Mouse (Mus musculus) MEL (cell line): ENCODE data around the gene Ptprh. TPM values are rescaled to one million over a fixed set of nuclear protein-coding genes. Genes with fewer than 3 reads are reported as not detected.

ENCODE experiments used
- DNase-seq: peaks from one replicate; pipeline ENCODE4 v3.0.0; 2011; ENCODE audit warnings: low read depth, low spot score
- H3K27ac ChIP-seq: 2 replicates; pipeline ENCODE4 v1.5.1; 2012; ENCODE audit warnings: low read depth, mild to moderate bottlenecking, control low read depth, low read length, moderate library complexity; ENCODE audit not compliant: control insufficient read depth
- H3K27me3 ChIP-seq, 2 experiments: fragments of 150-350 bp in 1 of 2; sonication (generic) in 1 of 2; 2 replicates each; pipeline ENCODE4 v1.6.1; 2012; ENCODE audit warnings: low read length in 2 of 2, mild to moderate bottlenecking in 2 of 2, improper control_type of control experiment in 1 of 2, moderate library complexity in 1 of 2; ENCODE audit not compliant: insufficient read depth in 2 of 2, control insufficient read depth in 1 of 2
- H3K36me3 ChIP-seq, 2 experiments: 2 replicates each; pipeline ENCODE4 v1.6.1; 2012 to 2014; ENCODE audit warnings: low read length in 2 of 2, improper control_type of control experiment in 1 of 2, inconsistent platforms in 1 of 2, mild to moderate bottlenecking in 1 of 2; ENCODE audit not compliant: insufficient read depth in 2 of 2, control insufficient read depth in 1 of 2
- H3K4me1 ChIP-seq, 2 experiments: fragments of 150-350 bp in 1 of 2; sonication (generic) in 1 of 2; 2 replicates each; pipeline ENCODE4 v1.6.1; 2012; ENCODE audit warnings: low read length in 2 of 2, improper control_type of control experiment in 1 of 2, mild to moderate bottlenecking in 1 of 2; ENCODE audit not compliant: insufficient read depth in 2 of 2, control insufficient read depth in 1 of 2
- H3K4me3 ChIP-seq, 2 experiments: fragments of 150-350 bp in 1 of 2; sonication (generic) in 1 of 2; 2 replicates each; pipeline ENCODE4 v1.5.1; 2012; ENCODE audit warnings: low read depth in 2 of 2, low read length in 2 of 2, mild to moderate bottlenecking in 2 of 2, moderate library complexity in 2 of 2, control low read depth in 1 of 2, improper control_type of control experiment in 1 of 2; ENCODE audit not compliant: control insufficient read depth in 1 of 2, insufficient read depth in 1 of 2
- H3K79me2 ChIP-seq: 2 replicates; pipeline ENCODE4 v1.6.1; 2012; ENCODE audit warnings: mild to moderate bottlenecking, low read length, moderate library complexity; ENCODE audit not compliant: control insufficient read depth, poor library complexity, insufficient read depth
- H3K9ac ChIP-seq: 2 replicates; pipeline ENCODE4 v1.6.1; 2012; ENCODE audit warnings: low read depth, mild to moderate bottlenecking, control low read depth, low read length, moderate library complexity; ENCODE audit not compliant: control insufficient read depth, poor library complexity, severe bottlenecking
- H3K9me3 ChIP-seq: fragments of 150-350 bp; sonication (generic); replicated peaks from 2 replicates; pipeline ENCODE4 v1.6.1; 2012; ENCODE audit warnings: mild to moderate bottlenecking, low read length, improper control_type of control experiment, moderate library complexity; ENCODE audit not compliant: insufficient read depth
- BHLHE40 ChIP-seq: IDR thresholded peaks from 2 replicates; pipeline ENCODE4 v1.6.1; 2012; ENCODE audit warnings: low read depth, mild to moderate bottlenecking, inconsistent platforms, low read length, improper control_type of control experiment, borderline replicate concordance
- CHD1 ChIP-seq: IDR thresholded peaks from 2 replicates; pipeline ENCODE4 v1.6.1; 2012; ENCODE audit warnings: low read depth, mild to moderate bottlenecking, inconsistent platforms, low read length, improper control_type of control experiment
- CHD2 ChIP-seq: IDR thresholded peaks from 2 replicates; pipeline ENCODE4 v1.6.1; 2011; ENCODE audit warnings: low read length, improper control_type of control experiment
- CTCF ChIP-seq, 3 experiments: IDR thresholded peaks in 2 of 3; conservative IDR thresholded peaks in 1 of 3; 2 replicates each; pipeline ENCODE4 v1.5.1; 2011 to 2012; ENCODE audit warnings: low read length in 3 of 3, low read depth in 2 of 3, mild to moderate bottlenecking in 2 of 3, improper control_type of control experiment in 1 of 3, inconsistent platforms in 1 of 3, mixed read lengths in 1 of 3, moderate library complexity in 1 of 3; ENCODE audit not compliant: control insufficient read depth in 1 of 3, insufficient read depth in 1 of 3, poor library complexity in 1 of 3, severe bottlenecking in 1 of 3
- ELF1 ChIP-seq: IDR thresholded peaks from 2 replicates; pipeline ENCODE4 v1.6.1; 2014; ENCODE audit warnings: low read depth, mild to moderate bottlenecking, inconsistent platforms, low read length, improper control_type of control experiment, moderate library complexity
- EP300 ChIP-seq, 2 experiments: IDR thresholded peaks; 2 replicates each; pipeline ENCODE4 v1.6.1; 2011; ENCODE audit warnings: improper control_type of control experiment in 2 of 2, low read length in 2 of 2, low read depth in 1 of 2, mild to moderate bottlenecking in 1 of 2
- GABPA ChIP-seq: IDR thresholded peaks from 2 replicates; pipeline ENCODE4 v1.6.1; 2012; ENCODE audit warnings: low read depth, mild to moderate bottlenecking, inconsistent platforms, low read length, improper control_type of control experiment, moderate library complexity
- HCFC1 ChIP-seq: IDR thresholded peaks from 2 replicates; pipeline ENCODE4 v1.6.1; 2012; ENCODE audit warnings: low read depth, mild to moderate bottlenecking, inconsistent platforms, low read length, improper control_type of control experiment, moderate library complexity
- KAT2A ChIP-seq: conservative IDR thresholded peaks from 2 replicates; pipeline ENCODE4 v1.6.1; 2012; ENCODE audit warnings: low read depth, low read length, improper control_type of control experiment, inconsistent platforms
- MAX ChIP-seq: IDR thresholded peaks from 2 replicates; pipeline ENCODE4 v1.6.1; 2011; ENCODE audit warnings: low read length, improper control_type of control experiment
- MEF2A ChIP-seq: IDR thresholded peaks from 2 replicates; pipeline ENCODE4 v1.6.1; 2014; ENCODE audit warnings: low read depth, mild to moderate bottlenecking, inconsistent platforms, low read length, improper control_type of control experiment; ENCODE audit not compliant: poor library complexity, insufficient replicate concordance, severe bottlenecking; ENCODE audit errors: extremely low read depth
- MXI1 ChIP-seq: IDR thresholded peaks from 2 replicates; pipeline ENCODE4 v1.6.1; 2011; ENCODE audit warnings: mild to moderate bottlenecking, low read depth, low read length, improper control_type of control experiment
- MYB ChIP-seq: IDR thresholded peaks from 2 replicates; pipeline ENCODE4 v1.6.1; 2011; ENCODE audit warnings: mild to moderate bottlenecking, low read depth, low read length, improper control_type of control experiment
- MYC ChIP-seq: IDR thresholded peaks from 2 replicates; pipeline ENCODE4 v1.6.1; 2011; ENCODE audit warnings: low read depth, mild to moderate bottlenecking, low read length, improper control_type of control experiment, moderate library complexity
- NRF1 ChIP-seq: IDR thresholded peaks from 2 replicates; pipeline ENCODE4 v1.6.1; 2014; ENCODE audit warnings: low read depth, mild to moderate bottlenecking, inconsistent platforms, low read length, improper control_type of control experiment, moderate library complexity; ENCODE audit not compliant: poor library complexity, insufficient read depth, severe bottlenecking
- POLR2A ChIP-seq, 2 experiments: IDR thresholded peaks; 2 replicates each; pipeline ENCODE4 v1.6.1; 2011 to 2012; ENCODE audit warnings: low read length in 2 of 2, mild to moderate bottlenecking in 2 of 2, control low read depth in 1 of 2, improper control_type of control experiment in 1 of 2, low read depth in 1 of 2, moderate library complexity in 1 of 2; ENCODE audit not compliant: control insufficient read depth in 1 of 2, insufficient read depth in 1 of 2, poor library complexity in 1 of 2
- POLR2AphosphoS2 ChIP-seq: IDR thresholded peaks from 2 replicates; pipeline ENCODE4 v1.6.1; 2011; ENCODE audit warnings: low read length, improper control_type of control experiment
- POLR2AphosphoS5 ChIP-seq: IDR thresholded peaks from 2 replicates; pipeline ENCODE4 v1.6.1; 2012; ENCODE audit warnings: low read depth, borderline replicate concordance, mild to moderate bottlenecking, inconsistent platforms, low read length, moderate library complexity, mixed read lengths
- RCOR1 ChIP-seq: IDR thresholded peaks from 2 replicates; pipeline ENCODE4 v1.6.1; 2012; ENCODE audit warnings: low read depth, mild to moderate bottlenecking, inconsistent platforms, low read length, improper control_type of control experiment
- SIN3A ChIP-seq: IDR thresholded peaks from 2 replicates; pipeline ENCODE4 v1.6.1; 2012; ENCODE audit warnings: low read length, improper control_type of control experiment, inconsistent platforms
- SMC3 ChIP-seq: IDR thresholded peaks from 2 replicates; pipeline ENCODE4 v1.6.1; 2011; ENCODE audit warnings: low read depth, low read length, improper control_type of control experiment
- TAL1 ChIP-seq: IDR thresholded peaks from 2 replicates; pipeline ENCODE4 v1.6.1; 2012; ENCODE audit warnings: mild to moderate bottlenecking, inconsistent platforms, low read length, moderate library complexity, mixed read lengths
- ZKSCAN1 ChIP-seq: IDR thresholded peaks from 2 replicates; pipeline ENCODE4 v1.6.1; 2012; ENCODE audit warnings: low read depth, mild to moderate bottlenecking, inconsistent platforms, low read length, improper control_type of control experiment, moderate library complexity
- polyA plus RNA-seq, 2 experiments: library from polyadenylated mRNA; stranded (reverse) in 1 of 2; unstranded in 1 of 2; fragments of >175 nt in 1 of 2; fragments of >200 nt in 1 of 2; gene quantifications; 2 replicates each; pipeline versions ENCODE4 v1.2.1 to v1.2.4; 2012; ENCODE audit warnings: low replicate concordance in 2 of 2, low read depth in 1 of 2; ENCODE audit not compliant: insufficient read length in 2 of 2, insufficient read depth in 1 of 2, missing spikeins in 1 of 2
- total RNA-seq: library from RNA; depleted of rRNA; stranded (reverse); fragments of 300-350 nt; gene quantifications from 2 replicates; pipeline ENCODE4 v1.2.3, GENCODE M21; 2012

The Ptprh gene
- total and polyA plus RNA-seq, 3 experiments: not detected

DNA sequence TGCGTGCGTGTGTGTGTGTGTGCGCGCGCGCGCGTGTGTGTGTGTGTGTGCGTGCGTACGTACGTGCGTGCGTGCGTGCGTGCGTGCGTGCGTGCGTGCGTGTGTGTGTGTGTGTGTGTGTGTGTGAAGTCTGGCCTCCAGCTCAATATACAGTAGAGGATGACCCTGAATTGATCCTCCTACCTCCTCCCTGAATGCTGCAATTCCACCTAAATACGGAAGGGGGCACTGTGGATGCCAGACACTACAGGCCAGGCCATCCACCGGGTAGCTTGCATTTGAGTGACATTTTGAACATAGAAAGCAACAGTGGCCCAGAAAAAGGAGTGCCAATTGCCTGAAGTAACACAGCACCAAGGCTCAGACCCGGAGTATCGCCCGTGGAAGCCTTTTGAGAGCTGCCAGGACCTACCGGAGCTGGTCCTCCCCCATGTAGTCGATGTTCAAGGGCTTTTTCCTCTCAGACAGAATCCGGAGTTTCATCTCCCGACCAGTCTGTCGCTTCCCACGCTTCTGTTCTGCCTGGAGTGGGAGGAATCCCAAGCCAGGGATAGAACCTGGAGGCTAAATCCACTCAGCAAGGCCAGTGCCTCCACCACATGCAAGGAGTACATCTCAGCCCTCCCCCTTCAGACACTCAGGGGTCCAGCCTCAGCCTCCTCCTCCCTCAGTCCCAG is 95.6 kb downstream of the Ptprh start:
- H3K4me1 ChIP-seq: peaks cover 12 to 51% of the 10 kb centered on the region in 2 experiments
- TF ChIP-seq SIN3A: peak; percentile 14; the same call in 1 of the 2 replicates
- no peak for TF ChIP-seq KAT2A
- TF ChIP-seq CHD1: no peak
- TF ChIP-seq EP300 (IDR thresholded peaks at IDR 0.05; ENCODE audit: low read depth in 1 of 2, low read length in 2 of 2): 0 out of 4 replicates have a peak, but pooled peaks of 1 of the 2 experiments have one; percentile 7
- TF ChIP-seq POLR2A (IDR thresholded peaks at IDR 0.05; ENCODE audit: control insufficient read depth in 1 of 2, insufficient read depth in 1 of 2, low read depth in 1 of 2, low read length in 2 of 2, poor library complexity in 1 of 2): peak in 1 of 2 experiments; percentile 21; a peak in 1 of 4 replicates
- TF ChIP-seq POLR2AphosphoS5: no peak
- 0 out of 2 replicates have a peak, but pooled peaks have one; percentile 17 for TF ChIP-seq SMC3
- peak; percentile 69 to 82 (median 71) for TF ChIP-seq CTCF (IDR thresholded peaks at IDR 0.05 in 2 of 3, conservative IDR thresholded peaks at IDR 0.05 in 1 of 3; ENCODE audit: control insufficient read depth in 1 of 3, insufficient read depth in 1 of 3, low read depth in 2 of 3, low read length in 3 of 3, poor library complexity in 1 of 3, severe bottlenecking in 1 of 3)
- no peak for TF ChIP-seq BHLHE40
- TF ChIP-seq ZKSCAN1: no peak
- no peak for TF ChIP-seq MAX
- TF ChIP-seq NRF1: peak; percentile 39; the same call in 1 of the 2 replicates
- TF ChIP-seq TAL1: no peak
- no peak for TF ChIP-seq POLR2AphosphoS2
- 0 out of 2 replicates have a peak, but pooled peaks have one; percentile 15 for TF ChIP-seq ELF1
- no peak for TF ChIP-seq CHD2
- TF ChIP-seq MEF2A: no peak
- TF ChIP-seq RCOR1: no peak
- TF ChIP-seq MYC: no peak; the same call in 1 of the 2 replicates
- peak; percentile 63; the same call in 1 of the 2 replicates for TF ChIP-seq HCFC1
- TF ChIP-seq MXI1: 0 out of 2 replicates have a peak, but pooled peaks have one; percentile 16
- no peak for TF ChIP-seq MYB
- no peak for TF ChIP-seq GABPA
- H3K27ac ChIP-seq: peak overlapping the region; percentile 97
- peak; percentile 91 for DNase-seq
- H3K9me3 ChIP-seq: no peaks in the 10 kb centered on the region
- H3K79me2 ChIP-seq: no peaks in the 10 kb centered on the region
- peaks cover 0 to 44% of the 10 kb centered on the region in 2 experiments; a peak in 2 of 4 replicates for H3K36me3 ChIP-seq
- peak overlapping the region; percentile 48 to 71 for H3K4me3 ChIP-seq
- H3K27me3 ChIP-seq: no peaks in the 10 kb centered on the region
- H3K9ac ChIP-seq: peak overlapping the region; percentile 60
